Mouse (Mus musculus) central nervous system, embryonic 11.5 days (tissue): ENCODE measurements around the gene Ccdc115. TPM values are rescaled to one million over a fixed set of nuclear protein-coding genes. Genes with fewer than 3 reads are reported as not detected.

Source experiments
- polyA plus RNA-seq: library from polyadenylated mRNA; depleted of rRNA; stranded (reverse); fragments of >200 nt; gene quantifications from 2 replicates; pipeline ENCODE4 v1.2.3, GENCODE M21; 2012; rRNA removed

Gene Ccdc115
- 50.4 and 53.5 TPM in 2 replicates for polyA plus RNA-seq

DNA sequence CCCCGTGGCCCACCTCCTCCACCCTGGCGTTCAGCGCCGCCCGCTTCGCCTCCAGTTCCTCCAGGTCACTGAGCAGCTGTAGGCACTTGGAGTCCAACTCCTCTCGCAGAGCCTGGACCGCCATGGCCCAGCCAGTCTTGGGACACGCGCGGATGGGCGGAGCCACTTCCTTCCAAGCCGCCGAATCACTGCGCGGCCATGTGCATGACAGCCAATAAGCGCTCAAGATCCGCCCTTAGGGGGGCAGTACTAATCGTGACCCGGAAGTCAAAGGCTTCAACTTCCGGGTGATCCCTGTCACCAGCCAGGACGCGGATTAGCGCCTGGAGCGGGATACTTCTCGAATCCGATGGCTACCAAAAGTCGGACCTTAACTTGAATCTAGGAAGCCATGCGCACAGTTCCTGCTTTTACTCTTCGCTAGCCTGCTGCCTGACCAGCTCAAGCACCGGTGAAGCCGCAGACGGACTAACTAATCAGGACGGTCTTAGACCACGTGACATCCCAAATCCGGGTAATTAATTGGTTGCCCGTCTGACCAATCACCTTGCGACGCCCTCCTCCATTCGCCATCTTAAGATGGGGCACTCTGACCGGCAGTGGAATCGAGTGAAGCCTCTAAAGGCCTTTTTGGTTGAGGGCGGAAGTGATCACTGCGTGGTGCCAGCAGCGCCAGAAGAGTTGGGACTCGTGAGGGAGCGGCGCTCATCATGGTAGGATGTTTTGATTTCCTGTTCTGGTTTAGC, at the start of gene Ccdc115, which contains the start of gene Imp4:
Gene Ccdc115, minus strand, starts transcription at position 458 of the 746 bp plus-strand sequence.
Gene Imp4, plus strand, starts transcription at position 637 of the 746 bp plus-strand sequence.

DNA sequence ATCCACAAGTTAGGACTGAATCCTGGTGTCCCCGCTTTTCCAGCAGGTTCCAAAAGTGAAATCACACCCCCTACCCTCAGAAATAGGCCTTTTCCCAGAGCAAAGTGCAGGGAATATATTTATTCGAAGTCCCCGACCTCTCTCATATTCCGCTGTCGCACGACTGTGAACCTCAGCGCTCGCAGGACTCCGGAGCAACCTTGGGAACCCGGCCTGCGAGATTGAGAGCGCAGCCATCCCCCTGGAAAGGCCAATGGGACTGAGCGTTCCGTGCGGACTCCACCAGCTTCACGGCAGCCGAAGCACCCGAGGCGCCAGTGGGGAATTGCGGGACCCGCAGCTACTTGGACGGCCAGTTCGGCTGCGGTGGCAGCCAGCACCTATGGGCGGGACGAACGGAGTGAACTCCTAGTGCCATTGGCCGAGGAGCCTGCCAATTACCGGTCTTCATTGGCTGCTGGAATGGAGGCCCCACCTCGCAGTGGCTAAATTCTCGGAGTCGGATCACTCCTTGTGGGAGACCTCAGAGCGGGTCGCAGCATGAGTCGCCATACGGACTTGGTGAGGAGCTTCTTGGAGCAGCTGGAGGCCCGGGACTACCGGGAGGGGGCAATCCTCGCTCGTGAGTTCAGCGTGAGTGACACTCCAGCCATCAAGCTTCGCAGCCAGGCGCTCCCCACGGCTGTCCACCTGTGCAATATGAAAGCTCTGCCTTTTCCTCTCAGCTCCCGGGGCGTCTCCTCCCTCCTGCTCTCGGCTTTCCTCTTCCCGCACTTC, 20.0 kb upstream of the Ccdc115 start, which contains the start of gene Ptpn18:
Gene Ptpn18, plus strand, starts transcription at position 479 of the 777 bp plus-strand sequence.

Other genes starting within 250 kb of the Ccdc115 start
- gene Imp4, start 179 bp upstream of the Ccdc115 start, polyA plus RNA-seq = 48.4 and 52.0 TPM in 2 replicates
- 8.2 and 9.4 TPM in 2 replicates for gene Ptpn18, start 20.1 kb upstream of the Ccdc115 start, polyA plus RNA-seq
- gene Prss39, start 58.7 kb upstream of the Ccdc115 start, polyA plus RNA-seq = 0.04 TPM in 1 of 2 replicates, not detected in the other
- 0.06 TPM in 1 of 2 replicates, not detected in the other for gene Cfc1, start 96.0 kb upstream of the Ccdc115 start, polyA plus RNA-seq
- not detected in 2 replicates for gene Prss40, start 121.3 kb upstream of the Ccdc115 start, polyA plus RNA-seq
- gene Amer3, start 140.0 kb upstream of the Ccdc115 start, polyA plus RNA-seq = 2.1 and 2.3 TPM in 2 replicates